Mouse (Mus musculus) MEL (cell line): ENCODE measurements around the gene BC051142.

Experiments
- CHD2 ChIP-seq: IDR thresholded peaks from 2 replicates; pipeline ENCODE4 v1.6.1; 2011; ENCODE audit warnings: low read length, improper control_type of control experiment
- CTCF ChIP-seq, 3 experiments: IDR thresholded peaks in 2 of 3; conservative IDR thresholded peaks in 1 of 3; 2 replicates each; pipeline ENCODE4 v1.5.1; 2011 to 2012; ENCODE audit warnings: low read length in 3 of 3, low read depth in 2 of 3, mild to moderate bottlenecking in 2 of 3, improper control_type of control experiment in 1 of 3, inconsistent platforms in 1 of 3, mixed read lengths in 1 of 3, moderate library complexity in 1 of 3; ENCODE audit not compliant: control insufficient read depth in 1 of 3, insufficient read depth in 1 of 3, poor library complexity in 1 of 3, severe bottlenecking in 1 of 3
- EP300 ChIP-seq, 2 experiments: IDR thresholded peaks; 2 replicates each; pipeline ENCODE4 v1.6.1; 2011; ENCODE audit warnings: improper control_type of control experiment in 2 of 2, low read length in 2 of 2, low read depth in 1 of 2, mild to moderate bottlenecking in 1 of 2
- GABPA ChIP-seq: IDR thresholded peaks from 2 replicates; pipeline ENCODE4 v1.6.1; 2012; ENCODE audit warnings: low read depth, mild to moderate bottlenecking, inconsistent platforms, low read length, improper control_type of control experiment, moderate library complexity
- MAX ChIP-seq: IDR thresholded peaks from 2 replicates; pipeline ENCODE4 v1.6.1; 2011; ENCODE audit warnings: low read length, improper control_type of control experiment
- MEF2A ChIP-seq: IDR thresholded peaks from 2 replicates; pipeline ENCODE4 v1.6.1; 2014; ENCODE audit warnings: low read depth, mild to moderate bottlenecking, inconsistent platforms, low read length, improper control_type of control experiment; ENCODE audit not compliant: poor library complexity, insufficient replicate concordance, severe bottlenecking; ENCODE audit errors: extremely low read depth
- POLR2A ChIP-seq, 2 experiments: IDR thresholded peaks; 2 replicates each; pipeline ENCODE4 v1.6.1; 2011 to 2012; ENCODE audit warnings: low read length in 2 of 2, mild to moderate bottlenecking in 2 of 2, control low read depth in 1 of 2, improper control_type of control experiment in 1 of 2, low read depth in 1 of 2, moderate library complexity in 1 of 2; ENCODE audit not compliant: control insufficient read depth in 1 of 2, insufficient read depth in 1 of 2, poor library complexity in 1 of 2
- TCF12 ChIP-seq: IDR thresholded peaks from 2 replicates; pipeline ENCODE4 v1.6.1; 2014; ENCODE audit warnings: low read depth, mild to moderate bottlenecking, inconsistent platforms, low read length, improper control_type of control experiment, moderate library complexity
- USF1 ChIP-seq: IDR thresholded peaks from 2 replicates; pipeline ENCODE4 v1.6.1; 2014; ENCODE audit warnings: low read depth, mild to moderate bottlenecking, inconsistent platforms, low read length, improper control_type of control experiment, moderate library complexity
- USF2 ChIP-seq, 2 experiments: IDR thresholded peaks; 2 replicates each; pipeline ENCODE4 v1.6.1; 2011 to 2012; ENCODE audit warnings: improper control_type of control experiment in 2 of 2, low read length in 2 of 2, borderline replicate concordance in 1 of 2, inconsistent platforms in 1 of 2, low read depth in 1 of 2, mild to moderate bottlenecking in 1 of 2; ENCODE audit not compliant: insufficient read depth in 1 of 2
- ZC3H11A ChIP-seq: IDR thresholded peaks from 2 replicates; pipeline ENCODE4 v1.6.1; 2012; ENCODE audit warnings: low read depth, mild to moderate bottlenecking, inconsistent platforms, low read length, improper control_type of control experiment

DNA sequence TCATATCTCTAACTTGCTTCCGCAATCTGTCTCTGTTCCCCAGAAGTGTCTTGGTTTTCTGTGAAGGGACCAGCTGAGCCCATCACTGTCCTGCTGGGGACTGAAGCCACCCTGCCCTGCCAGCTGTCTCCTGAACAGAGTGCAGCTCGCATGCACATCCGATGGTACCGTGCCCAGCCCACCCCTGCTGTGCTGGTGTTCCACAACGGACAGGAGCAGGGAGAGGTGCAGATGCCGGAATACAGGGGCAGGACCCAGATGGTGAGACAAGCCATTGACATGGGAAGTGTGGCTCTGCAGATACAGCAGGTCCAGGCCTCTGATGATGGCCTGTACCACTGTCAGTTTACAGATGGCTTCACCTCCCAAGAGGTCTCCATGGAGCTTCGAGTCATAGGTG is 19.2 kb upstream of the BC051142 start:
- no peak for TF ChIP-seq CHD2
- no peak for TF ChIP-seq CTCF (IDR thresholded peaks at IDR 0.05 in 2 of 3, conservative IDR thresholded peaks at IDR 0.05 in 1 of 3; ENCODE audit: control insufficient read depth in 1 of 3, insufficient read depth in 1 of 3, low read depth in 2 of 3, low read length in 3 of 3, poor library complexity in 1 of 3, severe bottlenecking in 1 of 3)
- TF ChIP-seq POLR2A (IDR thresholded peaks at IDR 0.05; ENCODE audit: control insufficient read depth in 1 of 2, insufficient read depth in 1 of 2, low read depth in 1 of 2, low read length in 2 of 2, poor library complexity in 1 of 2), result no peak
- TF ChIP-seq ZC3H11A, result no peak
- TF ChIP-seq USF1, result no peak
- no peak for TF ChIP-seq MAX
- no peak for TF ChIP-seq USF2 (IDR thresholded peaks at IDR 0.05; ENCODE audit: borderline replicate concordance in 1 of 2, insufficient read depth in 1 of 2, low read depth in 1 of 2, low read length in 2 of 2)
- TF ChIP-seq GABPA, result no peak
- TF ChIP-seq MEF2A, result no peak
- TF ChIP-seq TCF12, result no peak
- no peak for TF ChIP-seq EP300 (IDR thresholded peaks at IDR 0.05; ENCODE audit: low read depth in 1 of 2, low read length in 2 of 2)
